Mouse (Mus musculus) stomach, embryonic 14.5 days (tissue): ENCODE measurements around the gene Man1a2. TPM values are rescaled to one million over a fixed set of nuclear protein-coding genes. Genes with fewer than 3 reads are reported as not detected.
A peak's percentile ranks its signal among the peaks of the same experiment; 100 is the strongest.

Source experiments
- ATAC-seq: fragments of 200-750 bp; cut with Nextera tagmentation; 2 replicates; pipeline ENCODE4 v1.8.0; 2017; ENCODE audit warnings: low read depth, moderate TSS enrichment; ENCODE audit not compliant: insufficient number of reproducible peaks, insufficient read depth, low FRiP score
- H3K27ac ChIP-seq: fragments of 300-500 bp; sonication (generic); 2 replicates; pipeline ENCODE4 v1.5.1; 2014; ENCODE audit warnings: mild to moderate bottlenecking, low read length, moderate library complexity, mixed read lengths
- H3K27me3 ChIP-seq: fragments of 300-500 bp; sonication (generic); 2 replicates; pipeline ENCODE4 v1.6.1; 2014; ENCODE audit warnings: low read length, control low read depth, mixed read lengths; ENCODE audit not compliant: control insufficient read depth, insufficient read depth
- H3K36me3 ChIP-seq: fragments of 300-500 bp; sonication (generic); 2 replicates; pipeline ENCODE4 v1.6.1; 2014; ENCODE audit warnings: mild to moderate bottlenecking, control low read depth, low read length, moderate library complexity, mixed read lengths; ENCODE audit not compliant: control insufficient read depth, insufficient read depth
- H3K4me1 ChIP-seq: fragments of 300-500 bp; sonication (generic); 2 replicates; pipeline ENCODE4 v1.6.1; 2014; ENCODE audit warnings: low read length, control low read depth, mixed read lengths; ENCODE audit not compliant: control insufficient read depth, insufficient read depth
- H3K4me2 ChIP-seq: fragments of 300-500 bp; sonication (generic); replicated peaks from 2 replicates; pipeline ENCODE4 v1.6.1; 2014; ENCODE audit warnings: low read depth, low read length, control low read depth
- H3K4me3 ChIP-seq: fragments of 300-500 bp; sonication (generic); 2 replicates; pipeline ENCODE4 v1.5.1; 2014; ENCODE audit warnings: low read depth, low read length, control low read depth
- H3K9ac ChIP-seq: fragments of 300-500 bp; sonication (generic); replicated peaks from 2 replicates; pipeline ENCODE4 v1.6.1; 2014; ENCODE audit warnings: low read depth, mild to moderate bottlenecking, control low read depth, low read length, moderate library complexity, mixed read lengths
- H3K9me3 ChIP-seq: fragments of 300-500 bp; sonication (generic); 2 replicates; pipeline ENCODE4 v1.6.1; 2016; ENCODE audit warnings: low read depth, low read length, control low read depth; ENCODE audit not compliant: control insufficient read depth
- WGBS: fragments of 180-500 bp; shearing (Covaris S2); extraction: QIAGEN DNeasy Blood & Tissue Kit; methylation state at CpG from one replicate; pipeline ENCODE4 v1.1.7; 2014; 5-methylcytosine and 5-hydroxymethylcytosine counted together
- polyA plus RNA-seq: library from polyadenylated mRNA; unstranded; fragments of >200 nt; fragmentation: Nextera tagmentation; extraction: Ambion mirVana; gene quantifications from 2 replicates; pipeline ENCODE4 v1.2.1, GENCODE M21; 2014

Gene Man1a2
- polyA plus RNA-seq, 1 experiment from 2014 or later, result 77.2 TPM

DNA sequence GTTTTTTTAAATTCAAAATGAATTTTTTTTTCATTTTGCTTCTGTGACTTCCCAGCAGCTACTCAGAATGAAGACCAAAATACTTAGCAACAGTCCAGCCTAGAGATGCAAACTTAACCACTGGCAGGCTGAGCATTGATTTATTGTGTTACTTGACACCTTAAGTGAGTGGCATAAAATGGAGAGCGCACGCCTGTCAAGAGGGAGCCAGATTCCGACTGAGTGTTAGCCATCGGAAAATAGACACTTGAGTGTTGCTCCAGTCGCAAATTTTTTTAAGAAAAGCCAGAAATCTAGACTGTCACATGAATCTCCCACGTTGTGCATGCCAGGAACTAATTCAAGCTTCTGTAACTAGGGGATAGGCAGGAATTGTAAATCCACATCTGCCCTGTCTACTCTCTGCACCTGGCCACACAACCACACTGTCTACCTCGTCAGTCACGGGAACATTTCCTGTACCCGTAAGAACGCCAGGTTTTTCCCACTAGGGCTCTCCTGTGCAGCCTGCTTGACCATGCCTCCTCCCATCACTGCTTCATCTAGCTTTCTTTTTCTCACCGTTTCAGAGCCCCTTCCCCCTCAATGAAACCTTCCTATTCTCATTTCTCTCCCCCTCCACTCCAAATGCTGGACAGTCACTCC, 3.7 kb downstream of the Man1a2 start:
- H3K4me2 ChIP-seq, result peak overlapping the region; percentile 92
- H3K4me3 ChIP-seq, result peak overlapping the region; percentile 34; the same call in 1 of the 2 replicates
- WGBS, result 8% methylated on average over 11 of the region's 11 CpGs
- no peaks in the 10 kb centered on the region; the same call in 1 of the 2 replicates for H3K9me3 ChIP-seq
- H3K36me3 ChIP-seq, result no peaks in the 10 kb centered on the region
- ATAC-seq, result no peak
- H3K27ac ChIP-seq, result no peak overlapping the region
- H3K4me1 ChIP-seq, result peaks cover 15% of the 10 kb centered on the region
- H3K27me3 ChIP-seq, result no peaks in the 10 kb centered on the region
- no peak overlapping the region; the same call in 1 of the 2 replicates for H3K9ac ChIP-seq

- no peak for ATAC-seq
- Histone ChIP-seq H3K27ac (no peak overlapping the region), H3K4me2 (no peak overlapping the region), H3K4me1 (peaks cover 15% of the 10 kb centered on the region), H3K27me3 (no peaks in the 10 kb centered on the region), H3K9me3 (no peaks in the 10 kb centered on the region; the same call in 1 of the 2 replicates), H3K4me3 (no peak overlapping the region), H3K9ac (no peak overlapping the region), H3K36me3 (no peaks in the 10 kb centered on the region)
- 70% methylated on average over 2 of the region's 2 CpGs for WGBS
These were observed 5.1 kb downstream of the Man1a2 start for GRCm38 (mm10) chr3:100680226-100680625.

DNA sequence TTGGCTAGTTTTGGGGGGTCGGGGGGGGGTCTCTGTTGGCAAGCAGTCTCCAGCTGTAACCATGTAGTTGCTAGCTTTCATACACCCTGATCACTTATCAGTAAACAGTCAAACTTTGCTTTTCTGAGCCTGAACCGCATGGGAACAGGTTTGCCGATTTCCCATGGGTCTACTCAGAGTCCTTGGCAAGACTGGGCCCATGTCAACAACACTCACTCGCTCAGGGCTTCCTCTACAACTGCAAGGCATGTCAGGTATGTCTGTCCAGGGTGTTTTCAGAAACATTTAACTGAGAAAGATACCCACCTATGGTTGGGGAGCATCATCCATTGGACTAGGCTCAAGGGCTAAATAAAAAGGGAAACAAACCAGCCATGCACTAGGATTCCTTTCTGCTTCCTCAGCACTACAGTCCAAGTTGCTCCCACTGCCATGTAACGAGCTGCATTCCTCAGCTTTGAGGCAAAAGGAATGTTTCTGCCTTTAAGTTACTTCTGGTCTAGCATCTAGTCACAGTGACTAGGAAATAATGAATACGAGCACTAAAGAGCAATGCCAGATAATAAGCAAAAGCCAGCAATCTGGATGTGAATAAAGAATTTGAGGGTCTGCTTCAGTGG, 6.2 kb downstream of the Man1a2 start:
- Histone ChIP-seq H3K36me3 (no peaks in the 10 kb centered on the region), H3K9ac (no peak overlapping the region), H3K27ac (no peak overlapping the region), H3K9me3 (no peaks in the 10 kb centered on the region; the same call in 1 of the 2 replicates), H3K4me1 (peaks cover 15% of the 10 kb centered on the region), H3K27me3 (no peaks in the 10 kb centered on the region), H3K4me3 (no peak overlapping the region), H3K4me2 (no peak overlapping the region)
- ATAC-seq, result no peak
- 81% methylated on average over 6 of the region's 6 CpGs for WGBS

- Histone ChIP-seq H3K4me2 (no peak overlapping the region), H3K9me3 (no peaks in the 10 kb centered on the region; the same call in 1 of the 2 replicates), H3K27ac (no peak overlapping the region), H3K36me3 (no peaks in the 10 kb centered on the region), H3K27me3 (no peaks in the 10 kb centered on the region), H3K9ac (no peak overlapping the region), H3K4me3 (no peak overlapping the region), H3K4me1 (peaks cover 3% of the 10 kb centered on the region)
- 81% methylated on average over 4 of the region's 4 CpGs for WGBS
- no peak for ATAC-seq
These were observed 10.2 kb downstream of the Man1a2 start for GRCm38 (mm10) chr3:100675146-100675545.

DNA sequence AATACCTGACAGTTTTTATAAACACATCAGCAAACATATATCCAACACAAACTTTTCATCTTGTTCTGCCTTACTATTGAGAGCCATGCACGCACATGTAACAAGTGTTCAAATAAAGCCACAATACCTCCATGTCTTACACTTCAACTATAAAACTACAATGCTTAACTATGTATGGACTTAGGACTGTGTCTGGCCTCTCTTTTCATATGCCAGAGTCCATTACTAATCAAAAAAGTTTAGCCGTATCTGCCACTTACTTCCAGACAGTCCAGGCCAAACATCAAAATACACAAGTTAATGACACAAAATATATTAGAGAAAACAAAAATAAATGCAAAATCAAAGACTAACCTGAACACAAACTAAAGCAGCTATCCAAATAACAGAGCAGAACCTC, 14.9 kb downstream of the Man1a2 start:
- no peak for ATAC-seq
- no peaks in the 10 kb centered on the region for H3K9me3 ChIP-seq

GRCm38 (mm10) chr3:100653291-100653690, 32.0 kb downstream of the Man1a2 start:
- no peaks in the 10 kb centered on the region for H3K9me3 ChIP-seq
- no peak overlapping the region for H3K4me2 ChIP-seq
- no peak overlapping the region for H3K27ac ChIP-seq
- H3K4me1 ChIP-seq, result no peaks in the 10 kb centered on the region
- H3K4me3 ChIP-seq, result no peak overlapping the region
- WGBS, result 77% methylated on average over 1 of the region's 1 CpGs
- no peak overlapping the region for H3K9ac ChIP-seq
- no peaks in the 10 kb centered on the region; the same call in 1 of the 2 replicates for H3K36me3 ChIP-seq
- H3K27me3 ChIP-seq, result no peaks in the 10 kb centered on the region
- no peak for ATAC-seq

More for the DNA sequence above, 14.9 kb downstream of the Man1a2 start:
- Histone ChIP-seq H3K4me2 (no peak overlapping the region), H3K4me1 (no peaks in the 10 kb centered on the region), H3K4me3 (no peak overlapping the region), H3K36me3 (no peaks in the 10 kb centered on the region), H3K27ac (no peak overlapping the region), H3K9ac (no peak overlapping the region), H3K27me3 (no peaks in the 10 kb centered on the region)
- 84% methylated on average over 2 of the region's 2 CpGs for WGBS

DNA sequence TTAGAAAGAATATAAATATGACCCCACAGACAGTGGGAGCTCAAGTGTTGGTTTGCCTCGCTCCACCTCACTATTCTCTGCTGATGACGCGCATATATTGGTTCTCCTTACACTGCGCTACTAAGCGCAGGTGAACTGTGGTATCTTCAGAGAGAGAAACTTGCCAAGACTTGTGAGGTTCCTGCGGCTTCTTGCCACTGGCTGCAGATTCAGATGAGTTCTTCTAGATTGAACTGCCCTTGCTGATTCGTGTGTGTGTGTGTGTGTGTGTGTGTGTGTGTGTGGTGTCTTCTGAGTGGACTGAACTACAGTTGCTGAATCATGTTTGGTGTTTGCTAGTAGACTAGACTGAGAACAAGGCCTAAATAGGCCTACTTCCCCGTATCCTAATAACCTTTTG, 43.7 kb downstream of the Man1a2 start:
- no peak overlapping the region for H3K4me3 ChIP-seq
- H3K4me2 ChIP-seq, result no peak overlapping the region
- WGBS, result 94% methylated on average over 8 of the region's 8 CpGs
- ATAC-seq, result no peak
- no peak overlapping the region for H3K27ac ChIP-seq
- no peak overlapping the region for H3K9ac ChIP-seq
- H3K4me1 ChIP-seq, result no peaks in the 10 kb centered on the region
- no peaks in the 10 kb centered on the region for H3K9me3 ChIP-seq
- no peaks in the 10 kb centered on the region for H3K27me3 ChIP-seq
- no peaks in the 10 kb centered on the region; the same call in 1 of the 2 replicates for H3K36me3 ChIP-seq

DNA sequence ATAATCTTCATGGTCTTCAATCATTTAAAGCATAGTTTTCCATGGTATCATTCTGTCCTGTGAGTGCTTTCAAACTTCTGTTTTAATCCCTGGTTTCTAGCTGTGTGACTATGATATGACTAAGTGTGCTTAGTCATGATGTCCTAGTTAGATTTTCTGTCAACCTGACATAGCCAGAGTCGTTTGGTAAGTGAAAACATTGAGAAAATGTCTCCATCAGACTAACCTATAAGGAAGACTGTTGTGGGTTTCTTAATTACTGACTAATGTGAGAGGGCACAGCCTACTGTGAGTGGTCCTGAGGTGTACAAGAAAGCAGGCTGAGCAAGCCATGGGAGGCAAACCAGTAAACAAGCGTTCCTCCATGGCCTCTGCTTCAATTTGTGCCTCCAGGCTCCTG, 49.0 kb downstream of the Man1a2 start:
- H3K4me3 ChIP-seq, result no peak overlapping the region
- no peaks in the 10 kb centered on the region for H3K36me3 ChIP-seq
- no peak overlapping the region for H3K27ac ChIP-seq
- H3K27me3 ChIP-seq, result no peaks in the 10 kb centered on the region
- no peaks in the 10 kb centered on the region for H3K9me3 ChIP-seq
- no peaks in the 10 kb centered on the region for H3K4me1 ChIP-seq
- ATAC-seq, result no peak
- WGBS, result 81% methylated on average over 2 of the region's 2 CpGs
- H3K4me2 ChIP-seq, result no peak overlapping the region
- no peak overlapping the region for H3K9ac ChIP-seq
